Mouse (Mus musculus): ENCODE data around the gene Rundc3a. TPM values are rescaled to one million over a fixed set of nuclear protein-coding genes. Genes with fewer than 3 reads are reported as not detected.
A peak's percentile ranks its signal among the peaks of the same experiment; 100 is the strongest.

The Rundc3a gene
- total and polyA plus RNA-seq, 3 experiments = 0.16 TPM; not detected in 2

GRCm38 (mm10) chr11:102428981-102429540, 35.9 kb downstream of the Rundc3a start:
- Histone ChIP-seq H3K4me1 (ENCODE audit: insufficient read depth, low read depth, low read length) (peaks cover 49% of the 10 kb centered on the region), H3K9me3 (replicated peaks) (no peaks in the 10 kb centered on the region), H3K36me3 (replicated peaks) (peaks cover 11% of the 10 kb centered on the region), H3K27me3 (ENCODE audit: insufficient read depth, low read length) (peaks cover 36% of the 10 kb centered on the region), H3K4me3 (ENCODE audit: low read depth, low read length) (no peak overlapping the region)
- ATAC-seq (ENCODE audit: extremely low read depth, insufficient number of reproducible peaks, low FRiP score, poor library complexity, severe bottlenecking) (no peak), DNase-seq (ENCODE audit: low spot score) (no peak)
- no peak for TF ChIP-seq CTCF (IDR thresholded peaks at IDR 0.05; ENCODE audit: low read depth, low read length)
- no peak for TF ChIP-seq GATA2 (IDR thresholded peaks at IDR 0.05; ENCODE audit: borderline replicate concordance, low read depth, low read length)
- no peak for TF ChIP-seq POLR2AphosphoS5 (IDR thresholded peaks at IDR 0.05; ENCODE audit: insufficient replicate concordance, low read depth, low read length)
- no peak for TF ChIP-seq TAL1 (conservative IDR thresholded peaks at IDR 0.05; ENCODE audit: low read depth, low read length)
- no peak for TF ChIP-seq GATA1 (IDR thresholded peaks at IDR 0.05; ENCODE audit: borderline replicate concordance, low read length)

- ATAC-seq (ENCODE audit: extremely low read depth, insufficient number of reproducible peaks, low FRiP score, poor library complexity, severe bottlenecking) = no peak
- Histone ChIP-seq H3K4me1 (ENCODE audit: insufficient read depth, low read depth, low read length) (peaks cover 48% of the 10 kb centered on the region), H3K27me3 (ENCODE audit: insufficient read depth, low read length) (peaks cover 31% of the 10 kb centered on the region), H3K4me3 (ENCODE audit: low read depth, low read length) (no peak overlapping the region; the same call in 1 of the 2 replicates), H3K36me3 (replicated peaks) (peaks cover 15% of the 10 kb centered on the region), H3K9me3 (replicated peaks) (no peaks in the 10 kb centered on the region)
- TF ChIP-seq TAL1 (conservative IDR thresholded peaks at IDR 0.05; ENCODE audit: low read depth, low read length) = no peak
- no peak for TF ChIP-seq GATA1 (IDR thresholded peaks at IDR 0.05; ENCODE audit: borderline replicate concordance, low read length)
- no peak for TF ChIP-seq GATA2 (IDR thresholded peaks at IDR 0.05; ENCODE audit: borderline replicate concordance, low read depth, low read length)
- TF ChIP-seq CTCF (IDR thresholded peaks at IDR 0.05; ENCODE audit: low read depth, low read length) = no peak
- TF ChIP-seq POLR2AphosphoS5 (IDR thresholded peaks at IDR 0.05; ENCODE audit: insufficient replicate concordance, low read depth, low read length) = no peak
- no peak for DNase-seq (ENCODE audit: low spot score)
These were observed 36.3 kb downstream of the Rundc3a start for GRCm38 (mm10) chr11:102429551-102429950.

GRCm38 (mm10) chr11:102430121-102431017, 37.2 kb downstream of the Rundc3a start, which contains the start of gene Grn:
Grn (plus strand) TSS chr11:102430315.
- Histone ChIP-seq H3K4me1 (ENCODE audit: insufficient read depth, low read depth, low read length) (peaks cover 41% of the 10 kb centered on the region), H3K9me3 (replicated peaks) (no peaks in the 10 kb centered on the region), H3K36me3 (replicated peaks) (peaks cover 23% of the 10 kb centered on the region), H3K4me3 (ENCODE audit: low read depth, low read length) (peak within 1 kb of the TSS; percentile 72), H3K27me3 (ENCODE audit: insufficient read depth, low read length) (peaks cover 25% of the 10 kb centered on the region)
- DNase-seq (ENCODE audit: low spot score) = peak; percentile 91
- ATAC-seq (ENCODE audit: extremely low read depth, insufficient number of reproducible peaks, low FRiP score, poor library complexity, severe bottlenecking) = peak; percentile 90
- TF ChIP-seq CTCF (IDR thresholded peaks at IDR 0.05; ENCODE audit: low read depth, low read length) (no peak), GATA1 (IDR thresholded peaks at IDR 0.05; ENCODE audit: borderline replicate concordance, low read length) (no peak), POLR2AphosphoS5 (IDR thresholded peaks at IDR 0.05; ENCODE audit: insufficient replicate concordance, low read depth, low read length) (no peak), TAL1 (conservative IDR thresholded peaks at IDR 0.05; ENCODE audit: low read depth, low read length) (no peak), GATA2 (IDR thresholded peaks at IDR 0.05; ENCODE audit: borderline replicate concordance, low read depth, low read length) (no peak)

GRCm38 (mm10) chr11:102431018-102431645, 37.9 kb downstream of the Rundc3a start:
- DNase-seq (ENCODE audit: low spot score) = peak; percentile 73
- ATAC-seq (ENCODE audit: extremely low read depth, insufficient number of reproducible peaks, low FRiP score, poor library complexity, severe bottlenecking) = no peak
- peaks cover 36% of the 10 kb centered on the region for H3K4me1 ChIP-seq (ENCODE audit: insufficient read depth, low read depth, low read length)
- H3K9me3 ChIP-seq (replicated peaks) = no peaks in the 10 kb centered on the region
- peaks cover 31% of the 10 kb centered on the region for H3K36me3 ChIP-seq (replicated peaks)
- peaks cover 27% of the 10 kb centered on the region for H3K27me3 ChIP-seq (ENCODE audit: insufficient read depth, low read length)
- TF ChIP-seq GATA2 (IDR thresholded peaks at IDR 0.05; ENCODE audit: borderline replicate concordance, low read depth, low read length) (no peak), CTCF (IDR thresholded peaks at IDR 0.05; ENCODE audit: low read depth, low read length) (peak; percentile 60)
- H3K4me3 ChIP-seq (ENCODE audit: low read depth, low read length) = peak overlapping the region; percentile 72

GRCm38 (mm10) chr11:102431728-102432114, 38.5 kb downstream of the Rundc3a start:
- H3K4me3 ChIP-seq (ENCODE audit: low read depth, low read length) = no peak overlapping the region; the same call in 1 of the 2 replicates
- no peak for ATAC-seq (ENCODE audit: extremely low read depth, insufficient number of reproducible peaks, low FRiP score, poor library complexity, severe bottlenecking)
- peaks cover 24% of the 10 kb centered on the region for H3K27me3 ChIP-seq (ENCODE audit: insufficient read depth, low read length)
- H3K4me1 ChIP-seq (ENCODE audit: insufficient read depth, low read depth, low read length) = peaks cover 36% of the 10 kb centered on the region
- H3K9me3 ChIP-seq (replicated peaks) = no peaks in the 10 kb centered on the region
- no peak for TF ChIP-seq GATA1 (IDR thresholded peaks at IDR 0.05; ENCODE audit: borderline replicate concordance, low read length)
- TF ChIP-seq TAL1 (conservative IDR thresholded peaks at IDR 0.05; ENCODE audit: low read depth, low read length) = no peak
- TF ChIP-seq POLR2AphosphoS5 (IDR thresholded peaks at IDR 0.05; ENCODE audit: insufficient replicate concordance, low read depth, low read length) = no peak
- no peak for TF ChIP-seq GATA2 (IDR thresholded peaks at IDR 0.05; ENCODE audit: borderline replicate concordance, low read depth, low read length)
- TF ChIP-seq CTCF (IDR thresholded peaks at IDR 0.05; ENCODE audit: low read depth, low read length) = no peak
- peaks cover 36% of the 10 kb centered on the region for H3K36me3 ChIP-seq (replicated peaks)
- no peak for DNase-seq (ENCODE audit: low spot score)
